Mouse (Mus musculus) urinary bladder, postnatal 10 days (tissue): ENCODE measurements around the gene Ms4a7.
"Not testable (repeated sequence)": the region's sequence is repeated elsewhere in the genome, so short reads cannot be mapped to it uniquely, and the experiment has no call there.

Source experiments
- DNase-seq: peaks from one replicate; pipeline ENCODE4 v3.0.0; 2022; ENCODE audit warnings: low spot score

Gene Ms4a7

DNA sequence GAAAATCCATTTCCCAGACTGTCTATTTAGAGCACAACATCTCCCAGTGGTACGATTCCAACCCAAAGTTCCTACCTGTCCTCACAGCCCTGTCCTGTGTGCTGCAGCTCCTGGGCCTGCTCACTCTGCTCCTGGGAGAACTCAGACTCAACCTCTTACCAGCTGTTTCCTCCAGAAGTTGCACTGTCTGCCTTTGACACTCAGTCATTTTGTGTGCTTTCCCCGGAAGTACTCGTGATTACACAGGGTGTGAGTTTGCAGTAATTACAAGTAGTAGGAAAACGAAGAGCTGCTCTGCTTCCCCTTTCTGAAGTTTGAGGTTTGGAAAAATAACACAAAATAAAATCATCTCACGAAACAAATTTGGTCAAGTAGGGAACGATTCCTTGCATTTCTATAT is at the start of gene Ms4a7:
TSS of gene Ms4a7 (minus strand) at position 215 of the 400 bp plus-strand sequence.
- DNase-seq = no peak

GRCm38 (mm10) chr19:11376399-11376798 is 40.5 kb upstream of the Ms4a7 start:
- DNase-seq = no peak

GRCm38 (mm10) chr19:11375273-11375672 is 39.3 kb upstream of the Ms4a7 start, which contains the start of gene Ms4a4a:
TSS of gene Ms4a4a (plus strand) at chr19:11375523.
- DNase-seq = no peak

DNA sequence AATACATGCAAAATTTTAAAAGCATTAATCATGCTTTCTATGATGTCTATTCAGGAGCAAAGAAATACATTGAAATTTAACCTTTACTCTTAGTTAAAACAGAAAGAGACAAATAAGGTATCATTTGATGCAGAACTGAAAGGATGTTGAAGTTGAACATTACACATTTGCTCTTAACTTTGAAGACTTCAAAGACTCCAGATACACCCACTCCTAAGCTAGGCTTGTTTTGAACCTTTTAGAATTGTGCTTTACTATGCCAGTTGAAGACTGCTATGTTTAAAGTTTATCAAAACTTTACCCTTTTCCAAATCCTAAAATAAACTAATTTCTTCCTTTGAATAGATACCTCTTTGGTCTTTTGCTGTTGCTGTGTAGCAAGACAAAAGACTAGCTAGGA is 35.2 kb upstream of the Ms4a7 start:
- DNase-seq = no peak

- no peak for DNase-seq
Observed at GRCm38 (mm10) chr19:11368310-11368709, 32.4 kb upstream of the Ms4a7 start.

GRCm38 (mm10) chr19:11362002-11362401 is 26.1 kb upstream of the Ms4a7 start:
- no peak for DNase-seq

- no peak for DNase-seq
Observed at GRCm38 (mm10) chr19:11360106-11360505, 24.2 kb upstream of the Ms4a7 start.

DNA sequence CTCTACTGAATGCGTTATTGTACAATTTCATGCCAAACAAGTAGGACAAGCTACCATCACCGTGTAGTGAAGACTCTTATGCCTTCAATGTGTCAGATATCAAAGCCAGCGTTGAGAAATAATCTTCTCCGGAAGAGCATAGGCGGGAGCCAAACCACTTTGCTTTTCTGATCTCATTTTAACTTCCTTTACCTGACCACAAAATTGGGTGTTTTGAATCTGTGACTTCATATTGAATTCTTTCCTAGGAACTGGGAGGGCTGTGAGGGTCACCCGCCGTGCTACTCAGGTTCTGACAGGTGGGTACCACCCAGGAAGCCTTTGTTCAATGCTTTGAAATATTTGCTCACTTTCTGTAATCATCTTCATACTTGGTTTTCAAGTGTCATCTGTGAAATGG is 19.8 kb upstream of the Ms4a7 start:
- no peak for DNase-seq

GRCm38 (mm10) chr19:11351878-11352277 is 15.9 kb upstream of the Ms4a7 start:
- no peak for DNase-seq

- no peak for DNase-seq
Observed at GRCm38 (mm10) chr19:11349698-11350481, 13.9 kb upstream of the Ms4a7 start.

- DNase-seq = no peak
Observed at GRCm38 (mm10) chr19:11343992-11344391, 8.0 kb upstream of the Ms4a7 start.

- no peak for DNase-seq
Observed at GRCm38 (mm10) chr19:11343147-11343546, 7.2 kb upstream of the Ms4a7 start.

- DNase-seq = no peak
Observed at GRCm38 (mm10) chr19:11321123-11321522, 14.8 kb downstream of the Ms4a7 start.

DNA sequence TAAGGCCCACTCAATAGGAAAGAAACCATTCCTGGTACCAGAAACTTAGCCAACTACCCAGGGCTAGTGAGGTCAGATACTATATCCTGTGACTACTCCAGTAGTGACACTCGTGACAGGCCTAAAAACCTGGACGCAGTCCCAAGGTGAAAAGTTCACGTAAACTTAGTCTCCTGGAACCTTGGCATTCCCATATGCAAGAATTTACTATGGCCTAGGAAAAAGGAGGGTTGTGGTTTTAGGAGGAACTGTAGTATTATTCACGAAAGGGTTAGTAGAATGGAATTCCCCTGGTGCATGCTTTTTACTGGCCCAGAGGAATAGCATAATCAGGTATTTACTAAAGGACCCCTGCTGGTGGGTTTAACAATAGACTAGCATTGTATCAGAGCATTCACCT is 19.2 kb downstream of the Ms4a7 start:
- DNase-seq = no peak

- no peak for DNase-seq
Observed at GRCm38 (mm10) chr19:11314354-11314753, 21.6 kb downstream of the Ms4a7 start, which contains the start of gene Ms4a14. TSS of gene Ms4a14 (minus strand) at chr19:11314454.

GRCm38 (mm10) chr19:11308888-11309287 is 27.1 kb downstream of the Ms4a7 start:
- DNase-seq = no peak

DNA sequence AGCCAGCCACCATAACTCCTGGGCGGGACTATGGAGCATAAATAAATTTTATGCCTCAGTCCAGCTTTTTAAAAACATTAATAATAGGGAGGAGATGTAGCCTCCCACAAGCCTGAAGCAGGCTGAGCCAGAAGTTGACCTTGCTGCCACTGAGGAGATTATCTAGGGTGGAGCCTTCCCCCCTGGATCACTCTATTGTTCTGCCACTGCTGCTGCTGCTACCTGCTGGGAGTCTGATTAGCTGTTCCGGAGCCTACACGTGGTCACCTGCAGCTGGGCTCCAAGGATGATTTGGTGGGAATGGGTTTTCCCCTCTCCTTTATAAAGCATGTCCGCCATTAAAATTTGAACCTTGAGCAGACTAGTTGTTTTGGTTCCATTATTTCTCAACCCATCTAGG is 36.4 kb downstream of the Ms4a7 start:
- DNase-seq = not testable (repeated sequence)

DNA sequence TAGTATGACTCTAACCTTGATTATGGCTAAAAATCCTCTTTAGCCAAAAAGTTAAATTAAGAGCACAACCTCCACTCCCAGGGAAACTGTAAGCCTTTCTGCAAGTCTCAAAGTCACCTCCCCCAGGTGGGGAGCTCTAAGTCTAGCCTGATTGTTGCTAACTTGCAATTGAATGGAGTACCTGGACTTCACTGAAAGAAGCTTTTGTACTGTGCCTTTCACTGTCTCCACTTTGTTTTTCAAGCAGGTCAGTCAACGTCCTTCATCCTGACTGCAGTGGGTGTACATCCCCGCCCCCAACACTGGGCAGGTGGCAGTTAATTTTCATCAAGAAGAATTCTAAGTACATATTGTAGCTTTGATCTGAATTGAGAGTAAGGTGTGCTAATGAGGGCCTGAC is 37.0 kb downstream of the Ms4a7 start:
- no peak for DNase-seq

GRCm38 (mm10) chr19:11293616-11294015 is 42.3 kb downstream of the Ms4a7 start:
- not testable (repeated sequence) for DNase-seq

DNA sequence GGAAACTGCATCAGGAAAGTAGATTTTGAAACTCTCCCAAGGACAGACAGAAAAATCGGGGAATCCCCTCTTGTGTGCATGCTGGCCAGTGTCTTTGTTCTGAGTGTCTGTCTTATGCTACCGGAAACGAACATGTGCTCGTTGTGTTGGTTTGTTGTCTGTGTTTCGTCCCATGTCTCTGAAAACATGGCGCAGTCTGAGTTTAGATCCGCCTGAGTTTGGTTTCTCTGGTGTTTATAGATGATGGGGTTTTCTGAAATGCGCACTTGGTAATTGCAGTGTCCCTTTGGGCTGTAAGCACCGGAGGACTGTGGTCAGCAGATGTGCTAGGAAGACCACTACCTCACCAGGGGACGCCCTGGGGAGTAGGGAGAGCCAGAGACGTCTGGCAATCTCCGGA is 43.0 kb downstream of the Ms4a7 start:
- DNase-seq = no peak

GRCm38 (mm10) chr19:11283773-11284172 is 52.2 kb downstream of the Ms4a7 start, which contains the start of gene Ms4a5:
TSS of gene Ms4a5 (minus strand) at chr19:11283873.
- DNase-seq = no peak

- DNase-seq = no peak
Observed at GRCm38 (mm10) chr19:11280223-11280622, 55.7 kb downstream of the Ms4a7 start.

GRCm38 (mm10) chr19:11276431-11276830 is 59.5 kb downstream of the Ms4a7 start:
- no peak for DNase-seq
